Mouse (Mus musculus): ENCODE data around the gene Coq10a.
A peak's percentile ranks its signal among the peaks of the same experiment; 100 is the strongest.

Gene Coq10a

GRCm38 (mm10) chr10:128368402-128369217 lies at the start of gene Coq10a:
Gene Coq10a, minus strand, starts transcription at chr10:128368997.
- peak; percentile 91 to 94 for DNase-seq

GRCm38 (mm10) chr10:128414848-128415247 lies 46.1 kb upstream of the Coq10a start:
- no peak for DNase-seq

GRCm38 (mm10) chr10:128413076-128413475 lies 44.3 kb upstream of the Coq10a start:
- DNase-seq: no peak

- no peak for DNase-seq
Measured at GRCm38 (mm10) chr10:128412558-128412957, 43.8 kb upstream of the Coq10a start.

GRCm38 (mm10) chr10:128412055-128412381 lies 43.2 kb upstream of the Coq10a start:
- peak in 1 of 2 experiments; percentile 73 for DNase-seq

- DNase-seq: peak; percentile 98 to 99
Measured at GRCm38 (mm10) chr10:128411211-128412054, 42.6 kb upstream of the Coq10a start, which contains the start of the genes Nabp2 and Rnf41. Gene Nabp2, minus strand, starts transcription at chr10:128411492. Gene Rnf41, plus strand, starts transcription at chr10:128411657.

GRCm38 (mm10) chr10:128410560-128410845 lies 41.7 kb upstream of the Coq10a start:
- no peak for DNase-seq

- DNase-seq: peak; percentile 99
Measured at GRCm38 (mm10) chr10:128409692-128410559, 41.1 kb upstream of the Coq10a start.

GRCm38 (mm10) chr10:128408591-128409535 lies 40.1 kb upstream of the Coq10a start:
- DNase-seq: peak; percentile 51 to 67

- no peak for DNase-seq
Measured at GRCm38 (mm10) chr10:128403931-128404330, 35.1 kb upstream of the Coq10a start.

GRCm38 (mm10) chr10:128401638-128402037 lies 32.8 kb upstream of the Coq10a start:
- DNase-seq: no peak

- peak in 1 of 2 experiments; percentile 43 for DNase-seq
Measured at GRCm38 (mm10) chr10:128401056-128401455, 32.3 kb upstream of the Coq10a start, which contains the start of gene Slc39a5. Gene Slc39a5, minus strand, starts transcription at chr10:128401229.

- peak; percentile 71 to 82 for DNase-seq
Measured at GRCm38 (mm10) chr10:128400338-128400737, 31.5 kb upstream of the Coq10a start.

- DNase-seq: peak in 1 of 2 experiments; percentile 37
Measured at GRCm38 (mm10) chr10:128397466-128397865, 28.7 kb upstream of the Coq10a start.

GRCm38 (mm10) chr10:128396716-128397264 lies 28.0 kb upstream of the Coq10a start:
- peak; percentile 26 to 44 for DNase-seq

- DNase-seq: no peak
Measured at GRCm38 (mm10) chr10:128396017-128396673, 27.3 kb upstream of the Coq10a start.

- no peak for DNase-seq
Measured at GRCm38 (mm10) chr10:128391850-128392249, 23.1 kb upstream of the Coq10a start.

GRCm38 (mm10) chr10:128390366-128390765 lies 21.6 kb upstream of the Coq10a start:
- DNase-seq: no peak

- DNase-seq: no peak
Measured at GRCm38 (mm10) chr10:128389570-128389969, 20.8 kb upstream of the Coq10a start.

GRCm38 (mm10) chr10:128388941-128389340 lies 20.1 kb upstream of the Coq10a start:
- DNase-seq: no peak

- no peak for DNase-seq
Measured at GRCm38 (mm10) chr10:128385902-128386301, 17.1 kb upstream of the Coq10a start.

Measured in kidney, postnatal 4 days (tissue).